Mouse (Mus musculus) forebrain, embryonic 11.5 days (tissue): Measurements from ENCODE around the gene Anapc13. TPM values are rescaled to one million over a fixed set of nuclear protein-coding genes. Genes with fewer than 3 reads are reported as not detected.
A peak's percentile ranks its signal among the peaks of the same experiment; 100 is the strongest.

Source experiments
- ATAC-seq: fragments of 200-750 bp; cut with Nextera tagmentation; replicated peaks from 2 replicates; pipeline ENCODE4 v1.8.0; 2017; ENCODE audit warnings: moderate TSS enrichment; ENCODE audit not compliant: low FRiP score
- DNase-seq: peaks from one replicate; pipeline ENCODE4 v3.0.0-alpha.2; 2017; ENCODE audit warnings: low spot score
- H3K27ac ChIP-seq: fragments of 300-500 bp; sonication (generic); 2 replicates; pipeline ENCODE4 v1.5.1; 2014; ENCODE audit warnings: low read depth, low read length
- H3K27me3 ChIP-seq: fragments of 300-500 bp; sonication (generic); 2 replicates; pipeline ENCODE4 v1.6.1; 2014; ENCODE audit warnings: mild to moderate bottlenecking, low read length, mixed read lengths; ENCODE audit not compliant: control insufficient read depth, insufficient read depth
- H3K36me3 ChIP-seq: fragments of 300-500 bp; sonication (generic); 2 replicates; pipeline ENCODE4 v1.6.1; 2014; ENCODE audit warnings: mild to moderate bottlenecking, low read length, moderate library complexity, mixed read lengths; ENCODE audit not compliant: control insufficient read depth, insufficient read depth
- H3K4me1 ChIP-seq: fragments of 300-500 bp; sonication (generic); replicated peaks from 2 replicates; pipeline ENCODE4 v1.6.1; 2014; ENCODE audit warnings: low read length, mixed read lengths; ENCODE audit not compliant: control insufficient read depth, insufficient read depth
- H3K4me2 ChIP-seq: fragments of 300-500 bp; sonication (generic); 2 replicates; pipeline ENCODE4 v1.6.1; 2014; ENCODE audit warnings: low read depth, mild to moderate bottlenecking, low read length, moderate library complexity, mixed read lengths; ENCODE audit not compliant: severe bottlenecking
- H3K4me3 ChIP-seq: fragments of 300-500 bp; sonication (generic); 2 replicates; pipeline ENCODE4 v1.5.1; 2014; ENCODE audit warnings: low read depth, low read length
- H3K9ac ChIP-seq: fragments of 300-500 bp; sonication (generic); 2 replicates; pipeline ENCODE4 v1.6.1; 2014; ENCODE audit warnings: low read length
- H3K9me3 ChIP-seq: fragments of 300-500 bp; sonication (generic); 2 replicates; pipeline ENCODE4 v1.6.1; 2016; ENCODE audit warnings: low read length, mixed read lengths; ENCODE audit not compliant: control insufficient read depth
- WGBS: fragments of 180-500 bp; shearing (Covaris S2); extraction: QIAGEN DNeasy Blood & Tissue Kit; methylation state at CpG from one replicate; pipeline ENCODE4 v1.1.7; 2014; 5-methylcytosine and 5-hydroxymethylcytosine counted together
- polyA plus RNA-seq: library from polyadenylated mRNA; unstranded; fragments of >200 nt; fragmentation: Nextera tagmentation; extraction: Ambion mirVana; gene quantifications from 2 replicates; pipeline ENCODE4 v1.2.1, GENCODE M21; 2014

The Anapc13 gene
- polyA plus RNA-seq, 1 experiment from 2014 or later: 166 TPM

- H3K4me1 ChIP-seq: peaks cover 22% of the 10 kb centered on the region
Measured at GRCm38 (mm10) chr9:102647010-102647409, 20.9 kb downstream of the Anapc13 start.

GRCm38 (mm10) chr9:102649917-102650527, 23.9 kb downstream of the Anapc13 start:
- H3K9ac ChIP-seq: no peak overlapping the region
- WGBS: 61% methylated on average over 17 of the region's 17 CpGs
- H3K4me1 ChIP-seq: peaks cover 5% of the 10 kb centered on the region; the same call in 1 of the 2 replicates
- H3K4me2 ChIP-seq: no peak overlapping the region
- no peaks in the 10 kb centered on the region for H3K27me3 ChIP-seq
- no peak overlapping the region for H3K27ac ChIP-seq
- ATAC-seq (peak; percentile 49), DNase-seq (no peak)
- H3K9me3 ChIP-seq: no peaks in the 10 kb centered on the region
- H3K36me3 ChIP-seq: no peaks in the 10 kb centered on the region
- no peak overlapping the region for H3K4me3 ChIP-seq

More at GRCm38 (mm10) chr9:102647010-102647409, 20.9 kb downstream of the Anapc13 start:
- no peaks in the 10 kb centered on the region for H3K27me3 ChIP-seq
- ATAC-seq: no peak
- H3K4me3 ChIP-seq: no peak overlapping the region
- H3K4me2 ChIP-seq: no peak overlapping the region
- no peak overlapping the region for H3K9ac ChIP-seq
- H3K36me3 ChIP-seq: no peaks in the 10 kb centered on the region
- H3K27ac ChIP-seq: no peak overlapping the region
- DNase-seq: no peak
- WGBS: 88% methylated on average over 6 of the region's 6 CpGs
- no peaks in the 10 kb centered on the region for H3K9me3 ChIP-seq

GRCm38 (mm10) chr9:102650637-102651036, 24.5 kb downstream of the Anapc13 start:
- no peak overlapping the region for H3K4me3 ChIP-seq
- no peak for DNase-seq
- no peak overlapping the region for H3K9ac ChIP-seq
- no peaks in the 10 kb centered on the region for H3K9me3 ChIP-seq
- H3K4me2 ChIP-seq: no peak overlapping the region
- H3K36me3 ChIP-seq: no peaks in the 10 kb centered on the region
- H3K4me1 ChIP-seq: peaks cover 5% of the 10 kb centered on the region; the same call in 1 of the 2 replicates
- 55% methylated on average over 7 of the region's 7 CpGs for WGBS
- H3K27ac ChIP-seq: no peak overlapping the region
- ATAC-seq: peak; percentile 18; the same call in 1 of the 2 replicates
- H3K27me3 ChIP-seq: no peaks in the 10 kb centered on the region

GRCm38 (mm10) chr9:102651199-102651720, 25.2 kb downstream of the Anapc13 start:
- ATAC-seq (no peak), DNase-seq (no peak)
- Histone ChIP-seq H3K9ac (no peak overlapping the region), H3K4me3 (no peak overlapping the region), H3K27ac (no peak overlapping the region), H3K36me3 (no peaks in the 10 kb centered on the region), H3K4me2 (no peak overlapping the region), H3K4me1 (peaks cover 5% of the 10 kb centered on the region; the same call in 1 of the 2 replicates), H3K9me3 (no peaks in the 10 kb centered on the region), H3K27me3 (no peaks in the 10 kb centered on the region)
- WGBS: 64% methylated on average over 6 of the region's 6 CpGs

GRCm38 (mm10) chr9:102656355-102657095, 30.4 kb downstream of the Anapc13 start:
- DNase-seq: no peak
- WGBS: 70% methylated on average over 8 of the region's 8 CpGs
- no peak overlapping the region for H3K4me2 ChIP-seq
- no peak overlapping the region for H3K9ac ChIP-seq
- no peaks in the 10 kb centered on the region for H3K36me3 ChIP-seq
- ATAC-seq: no peak
- H3K4me3 ChIP-seq: no peak overlapping the region
- H3K27ac ChIP-seq: no peak overlapping the region
- H3K9me3 ChIP-seq: no peaks in the 10 kb centered on the region
- H3K27me3 ChIP-seq: no peaks in the 10 kb centered on the region
- no peaks in the 10 kb centered on the region for H3K4me1 ChIP-seq

- Histone ChIP-seq H3K4me2 (no peak overlapping the region), H3K27ac (peak overlapping the region; percentile 27), H3K9me3 (no peaks in the 10 kb centered on the region), H3K27me3 (no peaks in the 10 kb centered on the region), H3K4me3 (no peak overlapping the region), H3K36me3 (no peaks in the 10 kb centered on the region), H3K9ac (no peak overlapping the region; the same call in 1 of the 2 replicates), H3K4me1 (0 out of 2 replicates have a peak, but pooled peaks cover 3% of the 10 kb centered on the region)
- peak; percentile 46; the same call in 1 of the 2 replicates for ATAC-seq
- 45% methylated on average over 6 of the region's 6 CpGs for WGBS
- no peak for DNase-seq
Measured at GRCm38 (mm10) chr9:102668115-102668514, 42.0 kb downstream of the Anapc13 start.

- Histone ChIP-seq H3K27ac (no peak overlapping the region), H3K9ac (no peak overlapping the region), H3K4me2 (no peak overlapping the region), H3K4me1 (0 out of 2 replicates have a peak, but pooled peaks cover 3% of the 10 kb centered on the region), H3K27me3 (no peaks in the 10 kb centered on the region), H3K4me3 (no peak overlapping the region), H3K9me3 (no peaks in the 10 kb centered on the region), H3K36me3 (no peaks in the 10 kb centered on the region)
- no peak for DNase-seq
- WGBS: 90% methylated on average over 12 of the region's 12 CpGs
- no peak for ATAC-seq
Measured at GRCm38 (mm10) chr9:102668906-102669305, 42.8 kb downstream of the Anapc13 start.

- DNase-seq: no peak
- WGBS: 84% methylated on average over 7 of the region's 7 CpGs
- Histone ChIP-seq H3K27ac (no peak overlapping the region), H3K36me3 (no peaks in the 10 kb centered on the region), H3K9me3 (no peaks in the 10 kb centered on the region), H3K4me2 (no peak overlapping the region), H3K4me3 (no peak overlapping the region), H3K4me1 (no peaks in the 10 kb centered on the region), H3K27me3 (no peaks in the 10 kb centered on the region), H3K9ac (no peak overlapping the region)
- no peak for ATAC-seq
Measured at GRCm38 (mm10) chr9:102673381-102673780, 47.3 kb downstream of the Anapc13 start.
